Mouse (Mus musculus) large intestine, adult 2 months (tissue): Measurements from ENCODE around the gene Tff3. TPM values are rescaled to one million over a fixed set of nuclear protein-coding genes. Genes with fewer than 3 reads are reported as not detected.

Source experiments
- DNase-seq: peaks from one replicate; pipeline ENCODE4 v3.0.0-alpha.2; 2012; ENCODE audit warnings: low read depth, low spot score
- WGBS: fragments of 180-500 bp; shearing (Covaris S2); methylation state at CpG from one replicate; pipeline ENCODE4 v1.1.7; 2018; 5-methylcytosine and 5-hydroxymethylcytosine counted together
- polyA plus RNA-seq: library from polyadenylated mRNA; depleted of rRNA; stranded (reverse); fragments of >200 nt; gene quantifications from 2 replicates; pipeline ENCODE4 v1.2.3, GENCODE M21; 2012; rRNA removed

Gene Tff3
- polyA plus RNA-seq = 11,983 and 17,407 TPM in 2 replicates

- DNase-seq = no peak
- WGBS = 11% methylated on average over 2 of the region's 2 CpGs
Observed at GRCm38 (mm10) chr17:31129452-31129851, at the start of gene Tff3. Tff3 (minus strand) TSS chr17:31129646.

GRCm38 (mm10) chr17:31176321-31176720 lies 46.9 kb upstream of the Tff3 start:
- 76% methylated on average over 4 of the region's 4 CpGs for WGBS
- no peak for DNase-seq

- DNase-seq = no peak
- 53% methylated on average over 5 of the region's 5 CpGs for WGBS
Observed at GRCm38 (mm10) chr17:31169796-31170195, 40.4 kb upstream of the Tff3 start.

GRCm38 (mm10) chr17:31165127-31165526 lies 35.7 kb upstream of the Tff3 start, which contains the start of gene Tff1:
Tff1 (minus strand) TSS chr17:31165277.
- DNase-seq = no peak
- 69% methylated on average over 6 of the region's 6 CpGs for WGBS

GRCm38 (mm10) chr17:31163821-31164220 lies 34.4 kb upstream of the Tff3 start:
- WGBS = 80% methylated on average over 2 of the region's 2 CpGs
- DNase-seq = no peak

GRCm38 (mm10) chr17:31162607-31163006 lies 33.2 kb upstream of the Tff3 start:
- 70% methylated on average over 12 of the region's 12 CpGs for WGBS
- no peak for DNase-seq

- WGBS = 75% methylated on average over 4 of the region's 4 CpGs
- no peak for DNase-seq
Observed at GRCm38 (mm10) chr17:31160291-31160690, 30.8 kb upstream of the Tff3 start.

- WGBS = 83% methylated on average over 6 of the region's 6 CpGs
- no peak for DNase-seq
Observed at GRCm38 (mm10) chr17:31157921-31158320, 28.5 kb upstream of the Tff3 start.

- DNase-seq = no peak
- WGBS = 64% methylated on average over 8 of the region's 8 CpGs
Observed at GRCm38 (mm10) chr17:31153785-31154184, 24.3 kb upstream of the Tff3 start.

GRCm38 (mm10) chr17:31152966-31153499 lies 23.6 kb upstream of the Tff3 start:
- 30% methylated on average over 9 of the region's 9 CpGs for whole genome bisulfite sequencing
- no peak for DNase-seq

GRCm38 (mm10) chr17:31152512-31152911 lies 23.1 kb upstream of the Tff3 start:
- DNase-seq = no peak
- WGBS = 35% methylated on average over 5 of the region's 5 CpGs

- WGBS = 79% methylated on average over 9 of the region's 9 CpGs
- no peak for DNase-seq
Observed at GRCm38 (mm10) chr17:31145998-31146397, 16.6 kb upstream of the Tff3 start.

- WGBS = 40% methylated on average over 15 of the region's 15 CpGs
- DNase-seq = no peak
Observed at GRCm38 (mm10) chr17:31144040-31145037, 14.9 kb upstream of the Tff3 start, which contains the start of gene Tff2. Tff2 (minus strand) TSS chr17:31144282.

- DNase-seq = no peak
- WGBS = 88% methylated on average over 7 of the region's 7 CpGs
Observed at GRCm38 (mm10) chr17:31142116-31142515, 12.7 kb upstream of the Tff3 start.

- no peak for DNase-seq
Observed at GRCm38 (mm10) chr17:31138398-31138797, 9.0 kb upstream of the Tff3 start.

GRCm38 (mm10) chr17:31136821-31137220 lies 7.4 kb upstream of the Tff3 start:
- 88% methylated on average over 1 of the region's 1 CpGs for WGBS

More at GRCm38 (mm10) chr17:31138398-31138797, 9.0 kb upstream of the Tff3 start:
- WGBS = 6% methylated on average over 5 of the region's 5 CpGs

GRCm38 (mm10) chr17:31136291-31136690 lies 6.8 kb upstream of the Tff3 start:
- 24% methylated on average over 3 of the region's 3 CpGs for WGBS
- DNase-seq = no peak

More at GRCm38 (mm10) chr17:31136821-31137220, 7.4 kb upstream of the Tff3 start:
- DNase-seq = no peak

GRCm38 (mm10) chr17:31134913-31135312 lies 5.5 kb upstream of the Tff3 start:
- 37% methylated on average over 6 of the region's 6 CpGs for WGBS
- DNase-seq = no peak

- DNase-seq = no peak
- WGBS = 42% methylated on average over 15 of the region's 15 CpGs
Observed at GRCm38 (mm10) chr17:31133776-31134175, 4.3 kb upstream of the Tff3 start.

GRCm38 (mm10) chr17:31131269-31131821 lies 1.9 kb upstream of the Tff3 start:
- 34% methylated on average over 10 of the region's 10 CpGs for WGBS
- DNase-seq = no peak
